8 mouse cellular contexts compared by ENCODE assay signal in genomic region chr7:118115877-118116568, GRCm38 (mm10). TPM values are rescaled to one million over a fixed set of nuclear protein-coding genes. Genes with fewer than 3 reads are reported as not detected.
DNase-seq lines count a peak whose midpoint lies in the region; ATAC-seq lines count a peak whose summit lies in the region.

Gene Rps15a (minus strand): TSS chr7:118116188.

- peak; percentile 98 for DNase-seq in R1 (ENCODE audit: low read depth, low spot score)
- DNase-seq in cerebellum, postnatal 25 days = peak; percentile 96 to 97
- peak; percentile 86 to 92 for DNase-seq in frontal cortex, postnatal 25 days (ENCODE audit: low spot score in 2 of 2)
- peak; percentile 97 for DNase-seq in hindbrain, embryonic 14.5 days (ENCODE audit: low spot score)
- DNase-seq in layer of hippocampus, postnatal 36 days = peak; percentile 90 to 95
- peak; percentile 98 for DNase-seq in lung, postnatal 36 days
- DNase-seq in retina, postnatal 1 day = peak; percentile 98
- DNase-seq in urinary bladder, adult 18-20 months (ENCODE audit: low spot score in 2 of 2) = peak; percentile 87 to 96

- H3K27me3 ChIP-seq in hindbrain, embryonic 14.5 days (ENCODE audit: control insufficient read depth, insufficient read depth, low read length) = no peaks in the 10 kb centered on the region

- H3K36me3 ChIP-seq in hindbrain, embryonic 14.5 days (replicated peaks; ENCODE audit: control insufficient read depth, insufficient read depth) = peaks cover 71% of the 10 kb centered on the region

- 0% methylated on average over 40 of the region's 40 CpGs for WGBS in hindbrain, embryonic 14.5 days

- peak within 1 kb of the TSS; percentile 89 for H3K4me3 ChIP-seq in hindbrain, embryonic 14.5 days (replicated peaks; ENCODE audit: low read length)

- peaks cover 32% of the 10 kb centered on the region for H3K4me1 ChIP-seq in hindbrain, embryonic 14.5 days (replicated peaks; ENCODE audit: control insufficient read depth, insufficient read depth, low read length)

- H3K27ac ChIP-seq in hindbrain, embryonic 14.5 days = peak within 1 kb of the TSS; percentile 89

- H3K9me3 ChIP-seq in hindbrain, embryonic 14.5 days (ENCODE audit: control insufficient read depth, low read length) = no peaks in the 10 kb centered on the region

- peak within 1 kb of the TSS; percentile 87 for H3K9ac ChIP-seq in hindbrain, embryonic 14.5 days

- peak; percentile 86 for ATAC-seq in hindbrain, embryonic 14.5 days (ENCODE audit: low FRiP score)

- H3K4me2 ChIP-seq in hindbrain, embryonic 14.5 days (replicated peaks) = peak within 1 kb of the TSS; percentile 97

RNA-seq across cellular contexts. Expression of gene Rps15a, which starts in this region (rescaled TPM):
- 379 and 486 TPM in 2 replicates for polyA plus RNA-seq in hindbrain, embryonic 14.5 days (2014; fragmentation: Nextera tagmentation; extraction: Ambion mirVana)
- 100 to 1,000 TPM; 370 to 388 TPM for total RNA-seq in layer of hippocampus, postnatal 36 days (2021)

Comparison
In these comparisons a context has a peak if more than half of its experiments do, and no peak if none do; other contexts are left out.
1. Peak in every context shown above with its lines: DNase-seq, ATAC-seq, H3K4me3 ChIP-seq and H3K27ac ChIP-seq.